Mouse (Mus musculus): Measurements from ENCODE around the gene Slc51a.

Slc51a gene

DNA sequence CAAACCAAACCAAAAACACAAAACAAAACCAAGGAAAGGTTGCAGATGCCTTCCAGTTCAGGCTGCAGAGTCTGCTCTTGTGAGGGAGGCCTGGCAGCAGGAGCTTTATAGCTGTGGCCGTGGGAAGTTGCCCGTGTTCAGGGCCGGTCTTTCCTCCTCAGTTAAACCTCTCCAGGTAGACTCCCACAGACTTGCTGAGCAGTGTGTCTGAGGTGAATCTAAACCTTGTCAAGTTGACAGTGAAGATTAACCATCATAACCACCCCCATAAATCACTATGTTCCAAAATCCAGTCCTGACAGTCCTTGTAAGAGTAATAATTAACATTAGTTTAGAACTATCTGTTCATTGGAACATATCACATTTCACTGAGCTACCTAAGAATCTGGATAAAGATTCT lies 60.2 kb downstream of the Slc51a start:
- no peak for DNase-seq
